Mouse (Mus musculus): ENCODE data around the gene Atg4b. TPM values are rescaled to one million over a fixed set of nuclear protein-coding genes. Genes with fewer than 3 reads are reported as not detected.

Gene Atg4b
- 104 and 109 TPM in 2 replicates for polyA plus RNA-seq (2016; fragmentation: Nextera tagmentation; extraction: Ambion mirVana)

GRCm38 (mm10) chr1:93751290-93751689, at the start of gene Atg4b:
TSS of gene Atg4b (plus strand) at chr1:93751500.
- H3K36me3 ChIP-seq, result peaks cover 18% of the 10 kb centered on the region
- no peak within 1 kb of the TSS for H3K4me3 ChIP-seq
- H3K9me3 ChIP-seq, result no peaks in the 10 kb centered on the region
- no peaks in the 10 kb centered on the region for H3K27me3 ChIP-seq
- no peak within 1 kb of the TSS for H3K27ac ChIP-seq (replicated peaks)
- H3K9ac ChIP-seq (replicated peaks), result no peak within 1 kb of the TSS
- WGBS, result 76% methylated on average over 6 of the region's 6 CpGs
- H3K4me1 ChIP-seq, result peaks cover 11% of the 10 kb centered on the region
- no peak for ATAC-seq (ENCODE audit: low FRiP score, low read depth)
- H3K4me2 ChIP-seq (replicated peaks), result no peak within 1 kb of the TSS

GRCm38 (mm10) chr1:93702106-93702505, 49.2 kb upstream of the Atg4b start:
- ATAC-seq (ENCODE audit: low FRiP score, low read depth), result no peak
- 91% methylated on average over 1 of the region's 1 CpGs for WGBS
- Histone ChIP-seq H3K27ac (replicated peaks) (no peak overlapping the region), H3K9me3 (no peaks in the 10 kb centered on the region), H3K4me1 (no peaks in the 10 kb centered on the region), H3K4me3 (no peak overlapping the region), H3K36me3 (peaks cover 21% of the 10 kb centered on the region), H3K9ac (replicated peaks) (no peak overlapping the region), H3K4me2 (replicated peaks) (no peak overlapping the region), H3K27me3 (no peaks in the 10 kb centered on the region)

GRCm38 (mm10) chr1:93703472-93704048, 47.7 kb upstream of the Atg4b start:
- Histone ChIP-seq H3K27ac (replicated peaks) (no peak overlapping the region), H3K4me2 (replicated peaks) (no peak overlapping the region), H3K9me3 (no peaks in the 10 kb centered on the region), H3K4me1 (no peaks in the 10 kb centered on the region), H3K4me3 (no peak overlapping the region), H3K9ac (replicated peaks) (no peak overlapping the region), H3K27me3 (no peaks in the 10 kb centered on the region), H3K36me3 (peaks cover 21% of the 10 kb centered on the region)
- 93% methylated on average over 10 of the region's 10 CpGs for WGBS
- ATAC-seq (ENCODE audit: low FRiP score, low read depth), result no peak

GRCm38 (mm10) chr1:93704341-93704740, 47.0 kb upstream of the Atg4b start:
- Histone ChIP-seq H3K27me3 (no peaks in the 10 kb centered on the region), H3K36me3 (peaks cover 21% of the 10 kb centered on the region), H3K9ac (replicated peaks) (no peak overlapping the region), H3K4me1 (no peaks in the 10 kb centered on the region), H3K4me2 (replicated peaks) (no peak overlapping the region), H3K9me3 (no peaks in the 10 kb centered on the region), H3K4me3 (no peak overlapping the region), H3K27ac (replicated peaks) (no peak overlapping the region)
- no peak for ATAC-seq (ENCODE audit: low FRiP score, low read depth)
- 87% methylated on average over 9 of the region's 9 CpGs for whole genome bisulfite sequencing

- H3K27me3 ChIP-seq, result no peaks in the 10 kb centered on the region
- no peaks in the 10 kb centered on the region for H3K4me1 ChIP-seq
- no peak for ATAC-seq (ENCODE audit: low FRiP score, low read depth)
- H3K4me3 ChIP-seq, result no peak overlapping the region
- WGBS, result 69% methylated on average over 3 of the region's 3 CpGs
- no peak overlapping the region for H3K27ac ChIP-seq (replicated peaks)
- no peaks in the 10 kb centered on the region for H3K9me3 ChIP-seq
- no peak overlapping the region for H3K4me2 ChIP-seq (replicated peaks)
- no peak overlapping the region for H3K9ac ChIP-seq (replicated peaks)
- peaks cover 21% of the 10 kb centered on the region for H3K36me3 ChIP-seq
These were observed 45.9 kb upstream of the Atg4b start for GRCm38 (mm10) chr1:93705389-93705788.

GRCm38 (mm10) chr1:93716166-93716565, 35.1 kb upstream of the Atg4b start:
- Histone ChIP-seq H3K27me3 (no peaks in the 10 kb centered on the region), H3K9ac (replicated peaks) (no peak overlapping the region), H3K9me3 (no peaks in the 10 kb centered on the region), H3K36me3 (peaks cover 42% of the 10 kb centered on the region), H3K4me1 (no peaks in the 10 kb centered on the region), H3K27ac (replicated peaks) (no peak overlapping the region), H3K4me3 (no peak overlapping the region), H3K4me2 (replicated peaks) (no peak overlapping the region)
- 93% methylated on average over 2 of the region's 2 CpGs for WGBS
- no peak for ATAC-seq (ENCODE audit: low FRiP score, low read depth)

- no peak overlapping the region for H3K4me2 ChIP-seq (replicated peaks)
- H3K9me3 ChIP-seq, result no peaks in the 10 kb centered on the region
- H3K4me1 ChIP-seq, result no peaks in the 10 kb centered on the region
- H3K9ac ChIP-seq (replicated peaks), result no peak overlapping the region
- H3K36me3 ChIP-seq, result peaks cover 17% of the 10 kb centered on the region
- no peaks in the 10 kb centered on the region for H3K27me3 ChIP-seq
- ATAC-seq (ENCODE audit: low FRiP score, low read depth), result no peak
- H3K4me3 ChIP-seq, result no peak overlapping the region
- H3K27ac ChIP-seq (replicated peaks), result no peak overlapping the region
- 56% methylated on average over 7 of the region's 7 CpGs for WGBS
These were observed 29.7 kb upstream of the Atg4b start for GRCm38 (mm10) chr1:93721557-93721956.

- no peak overlapping the region for H3K27ac ChIP-seq (replicated peaks)
- H3K4me2 ChIP-seq (replicated peaks), result no peak overlapping the region
- no peaks in the 10 kb centered on the region for H3K27me3 ChIP-seq
- no peak for ATAC-seq (ENCODE audit: low FRiP score, low read depth)
- H3K4me3 ChIP-seq, result no peak overlapping the region
- H3K9ac ChIP-seq (replicated peaks), result no peak overlapping the region
- peaks cover 10% of the 10 kb centered on the region for H3K36me3 ChIP-seq
- no peaks in the 10 kb centered on the region for H3K4me1 ChIP-seq
- 89% methylated on average over 3 of the region's 3 CpGs for WGBS
- H3K9me3 ChIP-seq, result no peaks in the 10 kb centered on the region
These were observed 26.7 kb upstream of the Atg4b start for GRCm38 (mm10) chr1:93724623-93725022.

- no peak for ATAC-seq (ENCODE audit: low FRiP score, low read depth)
- Histone ChIP-seq H3K4me1 (no peaks in the 10 kb centered on the region), H3K4me2 (replicated peaks) (no peak overlapping the region), H3K4me3 (no peak overlapping the region), H3K36me3 (peaks cover 7% of the 10 kb centered on the region), H3K9me3 (no peaks in the 10 kb centered on the region), H3K27me3 (no peaks in the 10 kb centered on the region), H3K27ac (replicated peaks) (no peak overlapping the region), H3K9ac (replicated peaks) (no peak overlapping the region)
- 91% methylated on average over 5 of the region's 5 CpGs for WGBS
These were observed 25.6 kb upstream of the Atg4b start for GRCm38 (mm10) chr1:93725665-93726064.

GRCm38 (mm10) chr1:93726116-93726515, 25.2 kb upstream of the Atg4b start:
- Histone ChIP-seq H3K9me3 (no peaks in the 10 kb centered on the region), H3K27ac (replicated peaks) (no peak overlapping the region), H3K4me1 (0 out of 2 replicates have a peak, but pooled peaks cover under 1% of the 10 kb centered on the region), H3K9ac (replicated peaks) (no peak overlapping the region), H3K4me2 (replicated peaks) (no peak overlapping the region), H3K4me3 (no peak overlapping the region), H3K36me3 (peaks cover 4% of the 10 kb centered on the region; the same call in 1 of the 2 replicates), H3K27me3 (no peaks in the 10 kb centered on the region)
- 84% methylated on average over 3 of the region's 3 CpGs for WGBS
- no peak for ATAC-seq (ENCODE audit: low FRiP score, low read depth)

GRCm38 (mm10) chr1:93726974-93727373, 24.3 kb upstream of the Atg4b start:
- no peak for ATAC-seq (ENCODE audit: low FRiP score, low read depth)
- no peak overlapping the region for H3K27ac ChIP-seq (replicated peaks)
- H3K9ac ChIP-seq (replicated peaks), result no peak overlapping the region
- no peak overlapping the region for H3K4me3 ChIP-seq
- no peaks in the 10 kb centered on the region for H3K9me3 ChIP-seq
- no peaks in the 10 kb centered on the region for H3K27me3 ChIP-seq
- H3K36me3 ChIP-seq, result peaks cover 4% of the 10 kb centered on the region; the same call in 1 of the 2 replicates
- no peak overlapping the region for H3K4me2 ChIP-seq (replicated peaks)
- WGBS, result 69% methylated on average over 3 of the region's 3 CpGs
- peaks cover 7% of the 10 kb centered on the region for H3K4me1 ChIP-seq

GRCm38 (mm10) chr1:93731103-93731502, 20.2 kb upstream of the Atg4b start:
- 0 out of 2 replicates have a peak, but pooled peaks have one; percentile 17 for ATAC-seq (ENCODE audit: low FRiP score, low read depth)
- no peaks in the 10 kb centered on the region for H3K36me3 ChIP-seq
- no peak overlapping the region for H3K27ac ChIP-seq (replicated peaks)

GRCm38 (mm10) chr1:93731880-93732281, 19.4 kb upstream of the Atg4b start:
- Histone ChIP-seq H3K9me3 (no peaks in the 10 kb centered on the region), H3K4me1 (peaks cover 12% of the 10 kb centered on the region), H3K4me3 (no peak overlapping the region), H3K4me2 (replicated peaks) (peak overlapping the region; percentile 35; the same call in 1 of the 2 replicates), H3K27me3 (no peaks in the 10 kb centered on the region), H3K27ac (replicated peaks) (peak overlapping the region; percentile 71), H3K36me3 (no peaks in the 10 kb centered on the region), H3K9ac (replicated peaks) (no peak overlapping the region)
- 4% methylated on average over 3 of the region's 3 CpGs for WGBS
- ATAC-seq (ENCODE audit: low FRiP score, low read depth), result peak; percentile 71

More at GRCm38 (mm10) chr1:93731103-93731502, 20.2 kb upstream of the Atg4b start:
- no peak overlapping the region for H3K4me3 ChIP-seq
- H3K4me1 ChIP-seq, result peaks cover 12% of the 10 kb centered on the region
- 78% methylated on average over 5 of the region's 5 CpGs for WGBS
- no peaks in the 10 kb centered on the region for H3K9me3 ChIP-seq
- H3K27me3 ChIP-seq, result no peaks in the 10 kb centered on the region
- no peak overlapping the region for H3K9ac ChIP-seq (replicated peaks)
- H3K4me2 ChIP-seq (replicated peaks), result no peak overlapping the region

Measured in midbrain, embryonic 12.5 days (tissue).